Mouse (Mus musculus): ENCODE data around the gene Ptpn1.

Ptpn1 gene

DNA sequence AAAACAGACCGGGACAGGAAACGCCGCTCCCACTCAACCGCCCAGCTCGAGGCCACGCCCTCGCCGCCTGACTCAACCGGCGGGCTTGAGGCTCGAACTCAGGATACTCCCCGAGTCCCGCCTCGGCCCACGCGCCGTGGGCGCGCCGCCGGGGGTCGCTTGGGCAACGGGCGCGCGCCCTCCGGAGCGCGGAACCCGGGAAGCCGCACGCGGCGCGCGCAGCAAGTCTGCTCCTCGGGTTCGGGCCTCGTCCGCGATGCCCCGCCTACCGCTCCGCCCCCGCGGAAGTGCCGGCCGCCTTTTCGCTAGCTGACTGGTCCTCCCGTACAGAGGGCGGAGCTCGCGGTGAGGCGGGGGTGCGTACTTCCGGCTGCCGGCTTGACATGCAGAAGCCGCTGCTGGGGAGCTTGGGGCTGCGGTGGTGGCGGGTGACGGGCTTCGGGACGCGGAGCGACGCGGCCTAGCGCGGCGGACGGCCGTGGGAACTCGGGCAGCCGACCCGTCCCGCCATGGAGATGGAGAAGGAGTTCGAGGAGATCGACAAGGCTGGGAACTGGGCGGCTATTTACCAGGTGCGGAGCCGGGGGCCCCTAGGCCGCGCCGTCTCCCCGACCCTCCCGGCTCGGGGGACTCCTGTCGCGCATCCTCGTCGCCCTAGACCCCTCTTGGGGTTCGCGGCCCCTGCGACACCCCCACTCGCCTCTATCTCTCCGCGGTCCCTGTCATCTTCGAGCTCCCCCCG lies at the start of gene Ptpn1:
TSS of gene Ptpn1 (plus strand) at position 73 of the 742 bp plus-strand sequence.
- peak; percentile 100 for DNase-seq

DNA sequence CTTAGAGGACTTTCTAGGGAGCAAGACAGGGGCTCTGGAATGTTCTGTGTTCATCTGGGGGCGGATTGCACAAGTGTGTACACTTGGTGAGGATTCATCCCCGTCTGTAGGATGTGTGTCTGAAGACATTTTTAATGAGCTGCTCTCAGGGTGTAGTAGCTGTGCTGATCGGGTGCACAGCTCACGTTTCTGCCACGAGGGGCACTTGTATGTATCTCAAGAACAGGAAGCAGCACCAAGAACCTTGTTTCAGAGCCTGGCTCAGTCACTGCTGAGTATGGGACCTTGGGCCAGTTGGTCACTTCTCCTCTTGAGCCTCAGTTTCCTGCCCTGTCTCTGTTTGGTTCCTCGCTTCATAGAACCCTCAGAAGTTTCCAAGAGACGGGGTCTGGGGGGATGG lies 45.4 kb upstream of the Ptpn1 start:
- DNase-seq, result no peak

DNA sequence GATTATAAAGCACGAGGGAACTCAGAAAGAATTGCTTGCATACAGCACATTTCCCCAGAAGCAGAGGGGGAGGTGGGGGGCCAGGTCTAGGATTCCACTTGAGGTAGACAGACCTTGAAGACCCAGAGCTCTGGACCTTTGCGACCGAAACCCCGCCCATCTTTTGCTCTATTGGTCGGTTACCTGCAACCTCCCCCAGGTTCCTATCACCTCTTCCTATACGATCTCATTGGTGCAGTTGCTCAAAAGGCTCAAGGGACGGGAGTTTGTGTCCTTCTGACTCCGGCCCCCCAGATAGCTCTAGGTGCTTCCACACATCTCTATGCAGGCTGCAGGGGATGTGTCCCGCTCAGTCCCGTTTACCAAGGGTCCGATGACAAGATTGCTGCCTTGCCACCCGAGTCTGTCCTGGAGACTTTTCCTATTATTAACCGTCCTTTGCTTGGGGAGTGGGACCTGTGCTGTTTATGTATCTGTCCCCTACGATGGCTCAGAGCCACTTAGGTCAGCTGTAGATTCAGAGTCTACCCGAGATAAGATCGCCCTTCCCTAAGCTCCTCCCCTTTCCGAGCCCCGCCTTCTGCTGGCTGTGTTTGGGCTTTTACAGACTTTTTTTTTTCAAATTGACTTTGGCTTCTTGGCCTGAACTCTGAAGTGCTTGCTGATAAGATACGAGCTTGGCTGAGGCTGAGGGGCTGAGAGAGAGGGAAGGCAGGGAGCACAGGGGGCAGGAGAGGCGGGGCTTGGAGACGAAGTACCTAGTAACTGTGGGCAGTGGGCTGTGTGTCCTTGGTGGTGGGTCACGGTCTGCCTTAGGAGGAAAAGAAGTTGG lies 44.1 kb upstream of the Ptpn1 start:
- peak; percentile 39 to 47 for DNase-seq

DNA sequence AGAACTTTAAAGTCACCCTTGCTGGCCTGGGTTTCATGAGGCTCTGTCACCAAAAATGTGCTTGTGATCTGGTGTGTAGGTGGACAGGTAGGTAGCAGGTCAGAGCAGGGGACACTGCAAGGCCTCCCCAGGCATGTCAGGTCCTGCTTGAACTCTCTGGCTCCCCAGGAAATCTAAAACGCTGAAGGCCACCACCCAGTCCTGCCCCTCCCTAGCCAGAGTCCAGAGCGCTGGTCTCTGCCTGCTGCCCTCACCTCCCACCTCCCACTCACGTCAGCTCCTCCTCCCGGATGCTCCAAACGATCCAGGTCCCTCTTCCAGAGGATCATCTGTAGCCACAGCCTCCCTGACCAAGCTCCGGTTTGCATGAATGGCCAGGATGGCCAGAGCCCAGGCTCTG lies 43.0 kb upstream of the Ptpn1 start:
- DNase-seq, result no peak

DNA sequence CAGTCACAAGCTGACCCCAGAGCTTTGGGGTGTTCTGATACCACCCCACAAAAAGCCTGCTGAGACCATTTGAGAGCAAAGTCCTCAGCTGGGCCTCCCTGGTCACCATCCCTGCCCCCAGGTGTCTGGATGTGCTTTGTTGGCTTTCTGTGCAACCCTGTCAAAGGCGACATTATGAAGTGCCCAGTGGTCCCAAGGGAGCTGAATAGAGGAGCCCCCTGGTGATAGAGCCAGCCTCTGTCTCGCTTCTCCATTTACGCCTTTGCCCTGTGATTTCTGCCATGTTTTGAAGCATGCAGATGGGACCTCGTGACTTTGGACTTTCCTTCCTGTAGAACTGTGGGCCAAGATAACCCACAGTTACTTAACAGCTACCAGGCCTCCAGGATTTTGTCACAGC lies 42.0 kb upstream of the Ptpn1 start:
- DNase-seq, result no peak

DNA sequence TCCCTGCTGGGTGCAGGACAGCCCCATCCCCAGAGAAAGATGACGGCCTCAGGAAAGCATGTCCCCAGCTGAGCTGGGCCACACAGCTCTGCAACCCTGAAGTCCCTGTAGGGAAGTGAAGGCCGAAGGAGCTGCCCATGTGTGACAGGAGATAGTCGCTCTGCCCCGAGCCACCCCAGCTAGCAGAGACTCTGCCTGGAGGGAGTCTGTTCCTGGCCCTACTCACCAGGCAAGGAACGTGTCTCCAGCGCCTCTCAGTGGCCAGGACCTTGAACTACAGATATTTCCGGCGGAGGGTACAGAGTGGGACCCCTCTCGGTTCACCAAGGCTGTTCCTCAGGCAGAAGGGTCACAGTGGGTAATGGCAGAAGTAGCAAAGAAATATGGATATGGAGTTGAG lies 39.9 kb upstream of the Ptpn1 start:
- peak; percentile 82 to 83 for DNase-seq

DNA sequence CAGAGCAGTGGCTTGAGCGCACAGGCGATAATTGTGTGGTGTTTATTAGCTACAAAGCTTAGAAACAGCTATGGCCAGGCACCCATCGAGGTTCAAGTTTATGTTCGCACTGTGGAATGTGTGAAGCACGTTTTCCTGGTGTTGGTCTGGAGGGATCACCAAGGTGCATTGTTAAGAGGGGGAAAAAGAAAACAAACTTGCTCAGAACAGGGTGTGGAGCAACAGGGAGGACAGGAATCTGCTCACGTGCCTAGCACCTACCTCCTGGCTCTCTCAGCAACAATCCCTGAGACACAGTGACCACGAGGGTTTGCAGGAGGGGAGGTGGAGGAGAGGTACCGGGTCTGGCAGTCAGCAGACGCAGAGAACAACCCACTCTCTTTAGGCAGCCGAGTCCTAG lies 38.2 kb upstream of the Ptpn1 start:
- DNase-seq, result no peak

DNA sequence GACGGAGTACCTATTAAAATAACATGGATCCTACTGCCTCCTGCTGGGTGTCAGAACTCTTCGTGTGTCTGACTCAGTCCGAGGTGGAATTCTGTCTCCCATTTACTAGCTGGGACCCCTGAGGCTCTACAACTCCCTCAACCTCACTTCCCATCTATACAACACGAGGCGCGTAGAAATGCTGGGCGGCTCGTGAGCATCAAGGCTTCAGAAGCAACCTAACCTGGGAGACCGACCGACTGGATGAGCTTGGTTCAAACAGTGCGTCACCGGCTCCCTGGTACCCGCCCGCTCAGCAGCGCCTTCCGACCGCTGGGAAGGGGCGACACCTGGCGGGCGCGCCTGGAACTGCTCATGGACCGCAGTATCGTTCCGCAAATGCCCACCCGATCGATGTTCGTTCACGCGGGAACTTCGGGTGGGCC lies 36.9 kb upstream of the Ptpn1 start:
- peak; percentile 94 for DNase-seq

DNA sequence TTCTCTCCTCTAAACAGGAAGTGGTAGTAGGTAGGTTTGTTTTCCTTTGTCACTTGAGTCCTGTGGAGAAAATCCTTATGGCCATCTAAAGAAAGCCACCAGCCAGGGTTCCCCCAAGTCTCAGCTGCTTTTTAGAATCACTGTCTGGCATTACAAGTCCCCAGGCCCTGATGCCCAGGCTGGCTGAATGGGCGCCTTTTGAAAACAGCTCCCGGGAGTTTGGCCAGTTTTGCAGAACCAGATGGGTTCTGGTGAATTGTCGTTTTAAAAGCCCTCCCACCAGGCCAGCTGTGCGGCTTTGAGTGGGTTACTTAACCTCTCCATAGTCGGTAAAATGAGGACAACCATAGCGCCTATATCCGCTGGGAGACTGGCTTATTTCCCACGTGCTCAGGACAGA lies 34.0 kb upstream of the Ptpn1 start:
- no peak for DNase-seq

DNA sequence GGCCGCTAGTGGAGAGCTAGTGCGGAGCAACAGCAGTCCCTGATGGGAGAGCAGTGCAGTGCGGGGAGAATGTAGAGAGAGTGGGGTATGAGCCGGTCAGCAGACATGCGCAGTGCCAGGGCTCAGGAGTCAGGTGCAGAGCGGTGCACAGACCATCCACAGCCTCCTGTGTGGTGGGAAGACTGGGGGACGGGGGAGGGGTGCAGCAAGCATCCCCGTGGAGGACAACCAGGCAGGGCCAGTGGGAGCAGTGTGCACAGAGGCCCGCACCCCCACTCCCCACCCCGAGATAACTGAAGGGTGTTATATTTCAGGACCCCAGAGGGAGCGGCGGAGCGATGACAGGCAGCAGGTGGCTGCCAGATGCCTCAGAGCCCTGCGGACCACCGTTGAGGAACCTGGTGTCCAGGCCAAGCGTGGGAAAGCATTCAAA lies 31.9 kb upstream of the Ptpn1 start:
- DNase-seq, result no peak

DNA sequence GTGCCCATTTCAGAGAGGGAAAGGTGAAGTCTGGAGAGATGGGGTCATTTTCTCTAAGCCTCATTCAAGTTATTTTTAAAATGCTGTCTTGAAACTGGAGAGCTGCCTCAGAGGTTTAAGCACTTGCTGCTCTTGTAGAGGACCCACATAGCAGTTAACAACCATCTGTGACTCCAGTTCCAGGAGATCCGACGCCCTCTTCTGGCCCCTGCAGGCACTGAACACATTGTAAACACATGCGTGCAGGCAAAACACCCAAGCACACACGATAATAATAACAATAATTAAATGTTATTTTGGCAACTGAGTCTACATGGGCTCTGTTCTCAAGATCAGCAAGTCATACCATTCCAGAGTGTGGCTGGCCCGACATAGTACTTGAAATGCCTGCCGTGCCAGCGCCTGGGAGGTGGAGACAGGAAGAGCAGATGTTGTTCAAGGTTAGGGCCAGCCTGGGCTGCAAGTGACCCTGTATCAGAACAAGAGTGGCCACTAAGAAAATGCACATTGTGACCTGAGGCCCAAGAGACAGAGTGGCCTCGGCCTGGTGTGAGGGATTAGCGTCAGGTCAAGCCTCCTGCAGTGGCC lies 29.6 kb upstream of the Ptpn1 start:
- DNase-seq, result peak in 1 of 2 experiments; percentile 38

DNA sequence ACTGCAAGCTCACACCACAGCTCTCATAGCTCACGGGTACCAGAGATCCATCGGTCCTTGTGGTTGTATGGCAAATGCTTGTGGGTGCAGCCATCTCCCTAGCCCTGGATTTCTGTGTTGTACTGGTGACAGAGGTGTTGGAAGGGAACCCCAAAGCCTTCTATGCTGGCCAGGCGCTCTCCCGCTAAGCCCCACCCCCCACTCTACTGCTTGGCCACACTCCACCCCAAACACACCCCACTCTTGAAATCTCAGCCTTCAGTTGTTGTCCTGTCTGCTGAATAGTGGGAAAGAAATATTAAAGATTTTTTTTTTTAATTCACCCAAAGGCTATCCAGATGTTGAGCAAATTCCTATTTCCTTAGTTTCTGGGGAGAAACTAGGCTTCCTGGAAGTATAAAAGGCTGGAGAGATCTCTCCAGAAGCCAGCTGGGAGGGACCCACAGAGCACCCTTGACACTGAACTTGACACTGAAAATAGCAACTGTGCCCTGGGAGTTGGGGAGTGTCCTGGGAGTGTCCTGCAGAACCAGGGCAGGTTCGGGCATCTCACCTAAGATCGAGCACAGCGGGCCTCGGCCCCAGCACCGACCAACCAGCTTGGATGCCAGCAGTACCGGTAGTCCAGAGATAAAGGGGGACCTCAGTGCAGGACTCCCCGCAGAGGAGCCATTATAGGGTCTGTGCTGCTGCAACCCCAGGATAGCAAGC lies 28.5 kb upstream of the Ptpn1 start:
- DNase-seq, result no peak

DNA sequence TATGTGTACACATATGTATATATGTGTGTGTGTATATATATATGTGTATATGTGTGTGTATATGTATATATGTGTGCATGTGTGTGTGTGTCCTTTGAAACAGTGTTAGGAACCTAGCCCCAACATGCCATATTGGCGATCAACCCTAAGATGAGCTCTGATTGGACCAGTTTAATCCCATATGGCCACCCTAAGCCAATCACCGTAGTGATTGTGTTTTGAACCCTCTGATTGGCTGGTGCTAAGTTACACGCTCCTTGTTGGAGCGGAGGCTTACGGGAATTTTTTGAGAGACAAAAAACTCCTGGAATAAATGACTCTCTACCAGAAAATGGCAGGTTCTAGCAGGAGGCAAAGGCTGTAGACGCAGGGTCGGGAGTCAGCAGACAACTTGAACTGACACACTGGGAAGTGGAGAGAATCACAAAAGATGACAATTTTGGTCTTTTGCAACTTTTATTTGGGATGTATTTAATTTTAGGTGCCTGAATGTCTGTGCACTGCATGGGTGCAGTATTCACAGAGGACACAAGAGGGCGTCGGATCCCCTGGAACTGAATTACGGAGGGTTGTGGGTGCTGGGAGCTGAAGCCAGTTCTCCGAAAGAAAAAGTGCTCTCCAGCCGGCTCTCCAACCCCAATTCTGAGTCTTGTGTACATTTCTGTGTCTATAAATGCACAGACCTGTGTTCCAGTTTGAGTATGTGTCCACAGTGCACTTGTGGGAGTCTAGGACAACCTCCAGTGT lies 27.1 kb upstream of the Ptpn1 start:
- no peak for DNase-seq

DNA sequence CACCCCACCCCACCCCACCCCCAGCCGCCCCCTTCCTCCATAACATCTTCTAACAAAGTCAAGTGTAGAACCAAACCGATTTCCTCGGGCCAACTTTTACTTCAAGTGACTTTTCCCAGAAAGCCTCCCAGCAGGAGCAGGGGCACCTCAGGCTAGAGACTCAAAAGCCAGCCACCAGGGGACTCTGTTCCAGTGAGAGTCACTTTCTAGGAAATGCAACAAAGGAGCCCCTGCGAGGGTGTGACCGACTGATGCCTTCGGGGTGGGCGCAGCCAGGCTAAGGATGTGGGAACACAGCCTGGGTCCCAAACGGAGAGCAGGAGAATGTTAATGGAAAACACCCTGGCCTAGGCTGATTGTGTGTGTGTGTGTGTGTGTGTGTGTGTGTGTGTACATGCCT lies 26.3 kb upstream of the Ptpn1 start:
- DNase-seq, result no peak

DNA sequence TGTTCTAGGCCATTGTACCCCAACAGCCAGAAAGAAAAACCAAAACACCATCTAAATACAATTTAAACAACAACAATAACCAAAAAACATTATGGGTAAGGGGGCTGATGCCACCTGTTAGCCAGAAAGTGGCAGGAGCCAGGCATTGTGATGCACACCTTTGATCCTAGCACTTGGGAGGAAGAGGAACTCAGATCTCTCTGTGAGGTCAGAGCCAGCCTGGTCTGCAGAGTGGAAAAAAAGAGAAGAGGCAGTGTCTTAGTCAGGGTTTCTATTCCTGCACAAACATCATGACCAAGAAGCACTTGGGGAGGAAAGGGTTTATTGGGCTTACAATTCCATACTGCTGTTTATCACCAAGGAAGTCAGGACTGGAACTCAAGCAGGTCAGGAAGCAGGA lies 25.1 kb upstream of the Ptpn1 start:
- DNase-seq, result no peak

DNA sequence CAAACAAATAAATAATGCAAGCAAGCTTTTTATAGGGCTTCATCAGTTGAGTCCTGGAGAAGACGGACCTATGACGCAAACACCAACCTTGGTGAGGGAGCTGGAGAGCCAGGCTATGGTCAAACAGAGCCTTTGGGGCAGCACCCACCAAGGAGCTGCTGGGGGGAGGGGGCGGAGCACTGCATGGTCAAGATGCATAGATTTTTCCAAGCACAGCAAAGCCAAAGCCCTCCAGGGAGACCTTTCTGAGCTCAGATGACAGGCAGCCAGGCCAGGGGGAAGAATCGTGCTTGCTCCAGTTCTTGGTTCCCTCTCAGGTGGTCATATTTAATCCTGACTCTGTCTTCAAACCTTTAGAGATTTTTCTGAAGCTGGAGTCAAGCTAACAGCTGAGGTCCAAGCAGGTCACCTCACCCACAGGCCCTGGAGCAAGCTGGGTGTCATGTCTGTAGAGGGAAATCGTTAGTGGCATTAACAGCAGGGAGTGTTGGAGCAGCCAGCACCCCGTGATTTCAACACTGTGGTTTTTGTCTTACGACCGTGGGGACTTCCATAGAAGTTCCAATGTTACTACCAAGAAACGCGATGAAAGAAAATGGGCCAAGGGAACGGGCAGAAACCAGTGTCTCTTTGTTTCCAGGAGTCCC lies 22.2 kb upstream of the Ptpn1 start:
- DNase-seq, result no peak

DNA sequence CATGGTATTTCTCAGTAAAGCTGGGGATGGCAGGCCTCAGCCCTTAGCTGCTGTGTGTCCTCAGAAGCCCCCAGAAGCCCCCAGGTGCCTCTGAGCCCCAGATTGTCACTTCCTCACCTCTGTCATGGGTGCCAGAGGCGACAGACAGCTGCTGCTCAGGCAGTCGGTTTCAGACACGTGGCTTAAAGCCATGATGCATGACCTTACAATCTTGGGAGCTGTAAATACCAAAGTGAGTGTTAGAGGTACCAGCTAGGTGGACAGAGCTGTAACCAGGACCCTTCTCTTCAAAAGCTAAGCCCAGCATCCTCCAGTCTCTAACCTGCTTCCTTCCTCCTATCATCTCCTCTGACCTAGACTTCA lies 21.7 kb upstream of the Ptpn1 start:
- DNase-seq, result peak in 1 of 2 experiments; percentile 41

DNA sequence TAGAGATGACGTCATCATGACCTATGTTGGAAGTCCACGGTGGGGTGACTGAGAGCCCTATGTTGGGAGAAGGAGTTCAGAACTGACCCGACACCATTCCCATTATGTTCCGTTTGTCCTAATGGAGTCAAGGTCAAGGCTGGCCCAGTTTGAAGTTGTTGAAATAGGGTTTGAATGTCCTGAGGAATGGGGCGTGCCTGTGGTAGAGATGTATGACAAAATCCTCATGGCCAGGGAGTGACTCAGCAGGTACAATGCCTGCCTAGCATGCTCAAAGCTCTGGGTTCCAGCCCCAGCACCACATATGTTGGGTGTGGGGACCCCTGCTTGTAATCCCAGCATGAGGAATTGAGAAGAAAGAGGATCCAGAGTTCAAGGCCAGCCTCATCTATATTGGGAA lies 20.3 kb upstream of the Ptpn1 start:
- DNase-seq, result no peak

DNA sequence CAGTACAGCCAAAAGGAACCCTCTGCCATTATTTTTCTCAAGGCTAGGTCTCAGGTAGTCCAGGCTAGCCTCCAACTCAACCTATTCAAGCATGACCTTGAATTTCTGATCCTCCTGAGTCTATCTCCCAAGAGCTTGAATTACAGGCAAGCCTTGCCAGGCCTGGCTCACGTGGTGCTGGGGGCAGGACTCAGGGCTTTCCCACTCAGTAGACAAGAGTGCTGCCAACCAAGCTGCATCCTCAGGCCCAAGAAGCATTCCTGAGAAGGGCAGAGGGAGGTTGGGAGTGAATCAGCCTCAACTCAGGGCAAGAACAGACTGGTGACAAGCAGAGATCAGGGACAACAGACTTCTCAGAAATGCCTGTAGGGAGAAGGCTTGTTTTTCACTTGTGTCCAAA lies 12.8 kb upstream of the Ptpn1 start:
- no peak for DNase-seq

DNA sequence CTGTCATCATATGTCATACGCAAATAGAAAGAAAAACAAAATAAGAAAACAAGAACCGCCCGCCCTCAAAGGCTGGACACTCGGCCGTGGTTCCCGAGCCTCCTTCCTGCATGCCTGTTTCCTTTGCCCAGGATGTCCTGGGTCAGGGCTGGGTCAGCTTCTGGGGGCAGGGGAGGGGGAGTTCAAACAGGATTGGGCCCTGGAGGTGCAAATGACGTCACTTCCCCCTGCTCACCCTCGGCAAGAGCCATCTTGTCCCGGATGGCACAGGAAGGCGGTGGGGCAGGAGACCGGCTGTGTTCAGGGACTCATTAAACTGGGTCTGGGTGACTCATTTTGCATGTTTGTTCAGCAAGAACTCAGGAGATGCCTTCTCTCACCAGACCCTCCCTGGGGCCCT lies 11.8 kb upstream of the Ptpn1 start:
- DNase-seq, result no peak

DNA sequence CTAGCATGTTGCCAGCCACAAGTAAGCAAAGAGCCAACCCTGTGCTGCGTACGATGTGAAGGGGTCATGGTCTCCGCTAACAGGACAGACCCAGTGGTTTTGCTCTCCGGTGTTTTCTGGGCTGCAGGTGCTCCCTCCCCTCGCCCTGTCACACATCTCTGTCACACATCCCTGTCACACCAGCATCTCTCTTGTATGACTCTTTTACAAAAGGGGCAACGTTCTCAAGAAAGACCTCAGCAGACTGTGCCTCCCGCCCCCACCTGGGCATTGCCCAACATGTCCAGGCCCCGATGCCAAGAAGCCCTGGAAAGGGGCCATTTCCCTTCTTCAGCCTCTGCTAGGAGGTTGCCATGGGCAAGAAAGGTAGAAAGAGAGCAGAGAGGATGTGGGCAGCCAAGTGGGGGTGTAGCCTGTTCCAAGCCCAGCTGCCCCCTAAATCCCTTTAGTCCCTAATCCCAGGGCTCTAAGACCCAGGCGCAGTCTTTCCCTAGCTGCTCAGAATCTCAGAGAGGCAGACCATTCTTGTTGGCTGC lies 10.8 kb upstream of the Ptpn1 start:
- DNase-seq, result no peak

DNA sequence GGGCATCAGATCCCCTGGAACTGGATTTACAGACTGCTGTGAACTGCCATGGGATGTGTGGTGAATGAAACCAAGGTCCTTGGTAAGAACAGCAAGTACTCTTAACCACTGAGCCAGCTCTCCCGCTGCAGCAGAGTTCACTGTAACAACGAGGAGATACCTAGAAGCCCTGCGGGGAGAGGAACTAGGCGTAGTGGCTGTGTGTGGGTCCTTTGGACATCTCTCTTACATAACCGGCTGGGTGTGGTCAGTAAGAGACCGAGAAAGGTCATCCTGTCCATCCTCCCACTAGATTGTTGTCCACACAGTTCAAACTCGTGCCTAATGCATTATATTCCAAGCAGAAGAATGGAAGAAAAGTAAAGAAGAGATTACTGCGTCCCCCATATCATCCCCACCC lies 10.0 kb upstream of the Ptpn1 start:
- DNase-seq, result no peak
